Mouse (Mus musculus): ENCODE data around the gene Cers2. TPM values are rescaled to one million over a fixed set of nuclear protein-coding genes. Genes with fewer than 3 reads are reported as not detected.
"Not testable (repeated sequence)": the region's sequence is repeated elsewhere in the genome, so short reads cannot be mapped to it uniquely, and the experiment has no call there.

Cers2 gene
- total and polyA plus RNA-seq, 3 experiments = 70.6 to 105 (median 89.8) TPM

- Histone ChIP-seq H3K9ac (ENCODE audit: insufficient read depth, low read depth) (no peak overlapping the region), H3K36me3 (replicated peaks in 1 of 2; ENCODE audit: control insufficient read depth in 1 of 2, insufficient read depth in 1 of 2, low read length in 1 of 2) (peaks cover 59 to 79% of the 10 kb centered on the region in 2 experiments), H3K9me3 (replicated peaks; ENCODE audit: low read length) (peaks cover 6% of the 10 kb centered on the region), H3K4me2 (ENCODE audit: insufficient read depth, low read depth, poor library complexity, severe bottlenecking) (no peak overlapping the region), H3K4me1 (ENCODE audit: control insufficient read depth in 1 of 2, insufficient read depth in 2 of 2) (no peaks in the 10 kb centered on the region), H3K79me2 (replicated peaks; ENCODE audit: control insufficient read depth, extremely low read depth, insufficient read depth, poor library complexity, severe bottlenecking) (no peaks in the 10 kb centered on the region), H3K27ac (ENCODE audit: insufficient read depth, low read depth) (no peak overlapping the region), H3K4me3 (replicated peaks in 1 of 3; ENCODE audit: low read depth in 2 of 3, low read length in 2 of 3, poor library complexity in 1 of 3) (no peak overlapping the region), H3K27me3 (replicated peaks) (no peaks in the 10 kb centered on the region)
- dilution Hi-C loops (cut with MboI; ENCODE audit: extremely low pct_ligation_motif_present, extremely low pct_unique_long_range_greater_than_20kb, low sequenced_read_pairs) (no loop called here), in situ Hi-C loops (cut with MboI; ENCODE audit: low pct_ligation_motif_present, low pct_unique_long_range_greater_than_20kb, low sequenced_read_pairs) (no loop called here)
- TF ChIP-seq JUN (IDR thresholded peaks at IDR 0.05; ENCODE audit: insufficient read depth, low read depth, low read length) = no peak
- no peak for DNase-seq (ENCODE audit: extremely low read depth)
Measured at GRCm38 (mm10) chr3:95346454-95346853, 31.9 kb downstream of the Cers2 start.

DNA sequence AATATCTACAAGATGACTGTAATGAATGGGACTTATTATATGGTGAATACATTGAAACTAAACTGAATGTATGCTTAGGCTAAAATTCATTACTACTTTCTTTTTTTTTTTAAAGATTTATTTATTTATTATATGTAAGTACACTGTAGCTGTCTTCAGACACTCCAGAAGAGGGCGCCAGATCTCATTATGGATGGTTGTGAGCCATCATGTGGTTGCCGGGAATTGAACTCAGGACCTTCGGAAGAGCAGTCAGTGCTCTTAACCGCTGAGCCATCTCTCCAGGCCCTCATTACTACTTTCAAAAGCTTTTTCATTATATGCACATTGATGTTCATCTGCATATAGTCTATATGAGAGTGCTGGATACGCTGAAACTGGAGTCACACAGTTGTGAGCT lies 33.8 kb downstream of the Cers2 start:
- dilution Hi-C loops (cut with MboI; ENCODE audit: extremely low pct_ligation_motif_present, extremely low pct_unique_long_range_greater_than_20kb, low sequenced_read_pairs); H3K9me3 ChIP-seq (replicated peaks; ENCODE audit: low read length); in situ Hi-C loops (cut with MboI; ENCODE audit: low pct_ligation_motif_present, low pct_unique_long_range_greater_than_20kb, low sequenced_read_pairs); H3K79me2 ChIP-seq (replicated peaks; ENCODE audit: control insufficient read depth, extremely low read depth, insufficient read depth, poor library complexity, severe bottlenecking); H3K4me3 ChIP-seq (replicated peaks in 1 of 3; ENCODE audit: low read depth in 2 of 3, low read length in 2 of 3, poor library complexity in 1 of 3); H3K27me3 ChIP-seq (replicated peaks); H3K4me2 ChIP-seq (ENCODE audit: insufficient read depth, low read depth, poor library complexity, severe bottlenecking); DNase-seq (ENCODE audit: extremely low read depth); H3K4me1 ChIP-seq (ENCODE audit: control insufficient read depth in 1 of 2, insufficient read depth in 2 of 2); H3K9ac ChIP-seq (ENCODE audit: insufficient read depth, low read depth); H3K27ac ChIP-seq (ENCODE audit: insufficient read depth, low read depth): not testable (repeated sequence)
- H3K36me3 ChIP-seq (replicated peaks in 1 of 2; ENCODE audit: control insufficient read depth in 1 of 2, insufficient read depth in 1 of 2, low read length in 1 of 2) = peaks cover 56 to 77% of the 10 kb centered on the region in 2 experiments

- H3K4me1 ChIP-seq (ENCODE audit: control insufficient read depth in 1 of 2, insufficient read depth in 2 of 2) = no peaks in the 10 kb centered on the region
- peaks cover 57 to 79% of the 10 kb centered on the region in 2 experiments for H3K36me3 ChIP-seq (replicated peaks in 1 of 2; ENCODE audit: control insufficient read depth in 1 of 2, insufficient read depth in 1 of 2, low read length in 1 of 2)
- H3K9ac ChIP-seq (ENCODE audit: insufficient read depth, low read depth) = no peak overlapping the region
- no peak overlapping the region for H3K4me2 ChIP-seq (ENCODE audit: insufficient read depth, low read depth, poor library complexity, severe bottlenecking)
- in situ Hi-C loops (cut with MboI; ENCODE audit: low pct_ligation_motif_present, low pct_unique_long_range_greater_than_20kb, low sequenced_read_pairs) = no loop called here
- no peaks in the 10 kb centered on the region for H3K27me3 ChIP-seq (replicated peaks)
- H3K27ac ChIP-seq (ENCODE audit: insufficient read depth, low read depth) = no peak overlapping the region
- peak; percentile 59 for DNase-seq (ENCODE audit: extremely low read depth)
- H3K9me3 ChIP-seq (replicated peaks; ENCODE audit: low read length) = peaks cover 6% of the 10 kb centered on the region
- H3K79me2 ChIP-seq (replicated peaks; ENCODE audit: control insufficient read depth, extremely low read depth, insufficient read depth, poor library complexity, severe bottlenecking) = no peaks in the 10 kb centered on the region
- no peak for TF ChIP-seq ZNF384 (IDR thresholded peaks at IDR 0.05; ENCODE audit: low read depth, low read length)
- peak; percentile 81 for TF ChIP-seq SMC3 (IDR thresholded peaks at IDR 0.05; ENCODE audit: low read depth, low read length)
- peak; percentile 46 to 85; a peak in 3 of 4 replicates for TF ChIP-seq CTCF (conservative IDR thresholded peaks at IDR 0.05 in 1 of 2, IDR thresholded peaks at IDR 0.05 in 1 of 2; ENCODE audit: low read depth in 2 of 2, low read length in 2 of 2)
- peak; percentile 86 for TF ChIP-seq RAD21 (IDR thresholded peaks at IDR 0.05; ENCODE audit: low read depth, low read length)
- no peak for TF ChIP-seq POLR2A (IDR thresholded peaks at IDR 0.05; ENCODE audit: low read depth, low read length)
- TF ChIP-seq MYC (IDR thresholded peaks at IDR 0.05; ENCODE audit: low read depth, low read length) = peak; percentile 41; the same call in 1 of the 2 replicates
- 0 out of 2 replicates have a peak, but pooled peaks have one; percentile 5 for TF ChIP-seq ZC3H11A (IDR thresholded peaks at IDR 0.05; ENCODE audit: low read depth, low read length)
- H3K4me3 ChIP-seq (replicated peaks in 1 of 3; ENCODE audit: low read depth in 2 of 3, low read length in 2 of 3, poor library complexity in 1 of 3) = no peak overlapping the region
- dilution Hi-C loops (cut with MboI; ENCODE audit: extremely low pct_ligation_motif_present, extremely low pct_unique_long_range_greater_than_20kb, low sequenced_read_pairs) = no loop called here
Measured at GRCm38 (mm10) chr3:95349491-95349890, 34.9 kb downstream of the Cers2 start.

DNA sequence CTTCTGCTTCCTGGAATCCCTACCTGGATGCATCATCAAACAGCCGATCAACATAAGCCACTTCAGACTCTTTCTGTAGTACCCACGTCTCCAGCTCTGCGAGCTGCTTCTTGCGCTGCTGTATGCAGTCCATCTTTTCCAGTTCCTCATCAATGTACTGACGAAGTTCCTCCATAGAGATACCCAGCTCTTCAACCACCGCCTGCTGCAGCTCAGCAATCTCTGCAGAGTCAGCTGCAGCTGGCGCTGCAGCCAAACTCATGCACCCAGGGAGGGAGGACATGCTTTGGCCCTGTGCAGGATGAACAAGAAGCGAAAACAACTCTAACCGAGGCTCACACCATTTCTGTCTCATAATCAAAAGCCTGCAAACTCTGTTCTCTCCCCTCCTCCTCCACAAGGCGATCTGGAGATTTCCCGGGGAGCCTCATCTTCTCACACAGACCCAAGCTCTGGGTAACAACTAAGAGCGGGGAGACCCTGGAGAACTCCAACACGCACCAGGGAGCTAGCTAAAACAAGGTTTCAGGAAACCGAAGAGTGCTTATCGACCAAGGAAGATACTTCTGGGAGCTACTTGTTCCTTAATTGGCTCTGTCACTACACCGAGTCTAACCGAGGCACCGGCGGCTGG lies 41.4 kb downstream of the Cers2 start:
- H3K4me2 ChIP-seq (ENCODE audit: insufficient read depth, low read depth, poor library complexity, severe bottlenecking) = peak overlapping the region; percentile 61
- DNase-seq (ENCODE audit: extremely low read depth); H3K9me3 ChIP-seq (replicated peaks; ENCODE audit: low read length); H3K27me3 ChIP-seq (replicated peaks); dilution Hi-C loops (cut with MboI; ENCODE audit: extremely low pct_ligation_motif_present, extremely low pct_unique_long_range_greater_than_20kb, low sequenced_read_pairs); H3K27ac ChIP-seq (ENCODE audit: insufficient read depth, low read depth); in situ Hi-C loops (cut with MboI; ENCODE audit: low pct_ligation_motif_present, low pct_unique_long_range_greater_than_20kb, low sequenced_read_pairs): not testable (repeated sequence)
- peak overlapping the region; percentile 80; the same call in 1 of the 2 replicates for H3K9ac ChIP-seq (ENCODE audit: insufficient read depth, low read depth)
- H3K4me1 ChIP-seq (ENCODE audit: control insufficient read depth in 1 of 2, insufficient read depth in 2 of 2) = peaks cover 3 to 18% of the 10 kb centered on the region in 2 experiments; a peak in 2 of 4 replicates
- H3K4me3 ChIP-seq (replicated peaks in 1 of 3; ENCODE audit: low read depth in 2 of 3, low read length in 2 of 3, poor library complexity in 1 of 3) = peak overlapping the region in 2 of 3 experiments; percentile 28 to 98
- peaks cover 21 to 24% of the 10 kb centered on the region in 2 experiments for H3K36me3 ChIP-seq (replicated peaks in 1 of 2; ENCODE audit: control insufficient read depth in 1 of 2, insufficient read depth in 1 of 2, low read length in 1 of 2)
- peaks cover 11% of the 10 kb centered on the region for H3K79me2 ChIP-seq (replicated peaks; ENCODE audit: control insufficient read depth, extremely low read depth, insufficient read depth, poor library complexity, severe bottlenecking)
